Mouse (Mus musculus) skeletal muscle tissue, adult 2 months (tissue): ENCODE data around the gene Prdm1.

Experiments used
- DNase-seq: peaks from one replicate; pipeline ENCODE4 v3.0.0-alpha.2; 2012; ENCODE audit warnings: low read depth, low spot score

Prdm1 gene

GRCm38 (mm10) chr10:44420211-44420610 is 108.1 kb downstream of the Prdm1 start:
- no peak for DNase-seq

- no peak for DNase-seq
These were observed 109.4 kb downstream of the Prdm1 start for GRCm38 (mm10) chr10:44418901-44419300.

GRCm38 (mm10) chr10:44415576-44415975 is 112.7 kb downstream of the Prdm1 start:
- DNase-seq = no peak

GRCm38 (mm10) chr10:44409958-44410357 is 118.3 kb downstream of the Prdm1 start:
- no peak for DNase-seq

GRCm38 (mm10) chr10:44409054-44409453 is 119.2 kb downstream of the Prdm1 start:
- DNase-seq = no peak

- peak; percentile 70 for DNase-seq
These were observed 124.9 kb downstream of the Prdm1 start for GRCm38 (mm10) chr10:44403415-44403814.

GRCm38 (mm10) chr10:44401600-44401999 is 126.7 kb downstream of the Prdm1 start:
- DNase-seq = no peak

- DNase-seq = no peak
These were observed 127.7 kb downstream of the Prdm1 start for GRCm38 (mm10) chr10:44400602-44401001.

GRCm38 (mm10) chr10:44400119-44400518 is 128.2 kb downstream of the Prdm1 start:
- no peak for DNase-seq

GRCm38 (mm10) chr10:44392855-44393254 is 135.4 kb downstream of the Prdm1 start:
- DNase-seq = no peak

GRCm38 (mm10) chr10:44391509-44392290 is 136.6 kb downstream of the Prdm1 start:
- DNase-seq = no peak

- DNase-seq = no peak
These were observed 138.0 kb downstream of the Prdm1 start for GRCm38 (mm10) chr10:44390286-44390685.

- DNase-seq = no peak
These were observed 139.5 kb downstream of the Prdm1 start for GRCm38 (mm10) chr10:44388706-44389233.
